Mouse (Mus musculus) lung, postnatal 10 days (tissue): Measurements from ENCODE around the gene Apoe.

Source experiments
- DNase-seq: peaks from one replicate; pipeline ENCODE4 v3.0.0; 2021

Apoe gene

GRCm38 (mm10) chr7:19715239-19716054 is 16.5 kb upstream of the Apoe start, which contains the start of gene Tomm40:
Gene Tomm40 (minus strand): TSS chr7:19715438.
- DNase-seq = peak; percentile 100

- DNase-seq = no peak
Observed at GRCm38 (mm10) chr7:19714836-19715235, 15.8 kb upstream of the Apoe start.

- DNase-seq = no peak
Observed at GRCm38 (mm10) chr7:19713598-19713997, 14.6 kb upstream of the Apoe start.

GRCm38 (mm10) chr7:19713196-19713595 is 14.2 kb upstream of the Apoe start:
- DNase-seq = peak; percentile 45

- peak; percentile 44 for DNase-seq
Observed at GRCm38 (mm10) chr7:19712414-19712813, 13.4 kb upstream of the Apoe start.

- DNase-seq = no peak
Observed at GRCm38 (mm10) chr7:19710650-19711049, 11.7 kb upstream of the Apoe start.

- no peak for DNase-seq
Observed at GRCm38 (mm10) chr7:19705271-19705670, 6.3 kb upstream of the Apoe start.

- DNase-seq = no peak
Observed at GRCm38 (mm10) chr7:19704475-19704874, 5.5 kb upstream of the Apoe start.

GRCm38 (mm10) chr7:19702859-19703555 is 4.0 kb upstream of the Apoe start:
- no peak for DNase-seq

GRCm38 (mm10) chr7:19701069-19701761 is 2.2 kb upstream of the Apoe start:
- peak; percentile 89 for DNase-seq

GRCm38 (mm10) chr7:19700299-19701068 is 1.5 kb upstream of the Apoe start:
- no peak for DNase-seq

- no peak for DNase-seq
Observed at GRCm38 (mm10) chr7:19699827-19700148, 800 bp upstream of the Apoe start.

- DNase-seq = peak; percentile 43
Observed at GRCm38 (mm10) chr7:19697949-19698906, 760 bp downstream of the Apoe start.

- no peak for DNase-seq
Observed at GRCm38 (mm10) chr7:19696336-19696873, 2.6 kb downstream of the Apoe start.

- DNase-seq = no peak
Observed at GRCm38 (mm10) chr7:19695881-19696280, 3.1 kb downstream of the Apoe start.

GRCm38 (mm10) chr7:19695213-19695594 is 3.8 kb downstream of the Apoe start:
- no peak for DNase-seq

GRCm38 (mm10) chr7:19694336-19695212 is 4.4 kb downstream of the Apoe start:
- DNase-seq = no peak

GRCm38 (mm10) chr7:19693421-19693820 is 5.6 kb downstream of the Apoe start:
- peak; percentile 90 for DNase-seq

GRCm38 (mm10) chr7:19691873-19692865 is 6.8 kb downstream of the Apoe start, which contains the start of gene Apoc1:
Gene Apoc1 (minus strand): TSS chr7:19692660.
- DNase-seq = peak; percentile 82
